Mouse (Mus musculus) cerebellum, adult 2 months (tissue): ENCODE measurements around the gene Adgre4.

ENCODE experiments used
- CTCF ChIP-seq: fragments of 200-500 bp; IDR thresholded peaks from 2 replicates; pipeline ENCODE4 v1.5.1; 2011; ENCODE audit warnings: low read depth, mild to moderate bottlenecking, control low read depth, low read length, moderate library complexity, borderline replicate concordance; ENCODE audit not compliant: insufficient read depth
- POLR2A ChIP-seq: fragments of 200-500 bp; IDR thresholded peaks from 2 replicates; pipeline ENCODE4 v1.6.1; 2011; ENCODE audit warnings: low read length, control low read depth, borderline replicate concordance; ENCODE audit not compliant: insufficient read depth

- no peak for TF ChIP-seq CTCF
- no peak for TF ChIP-seq POLR2A
Measured at GRCm38 (mm10) chr17:55883631-55884030, 133.8 kb downstream of the Adgre4 start.
